Mouse (Mus musculus) adrenal gland, postnatal 25 days (tissue): ENCODE measurements around the gene Apon. TPM values are rescaled to one million over a fixed set of nuclear protein-coding genes. Genes with fewer than 3 reads are reported as not detected.

Experiments
- total RNA-seq: library from RNA; stranded (reverse); gene quantifications from 2 replicates; pipeline ENCODE4 v1.2.3, GENCODE M21; 2021

Gene Apon
- total RNA-seq, 1 experiment from 2014 or later = 0.30 TPM

Other genes with a start within 250 kb of the Apon start
- gene Hsd17b6, start 246.5 kb upstream of the Apon start, total RNA-seq = 1.1 TPM in 1 of 2 replicates, not detected in the other
- 6.6 and 6.8 TPM in 2 replicates for gene Prim1, start 238.9 kb upstream of the Apon start, total RNA-seq
- 566 and 612 TPM in 2 replicates for gene Naca, start 218.5 kb upstream of the Apon start, total RNA-seq
- gene Ptges3, start 195.1 kb upstream of the Apon start, total RNA-seq = 167 and 204 TPM in 2 replicates
- 2,437 and 2,492 TPM in 2 replicates for gene Atp5b, start 170.8 kb upstream of the Apon start, total RNA-seq
- gene Baz2a, start 162.5 kb upstream of the Apon start, total RNA-seq = 52.2 and 73.2 TPM in 2 replicates
- gene Rbms2, start 73.8 kb upstream of the Apon start, total RNA-seq = 84.6 and 85.7 TPM in 2 replicates
- gene Gls2, start 59.6 kb upstream of the Apon start, total RNA-seq = 1.3 and 5.5 TPM in 2 replicates
- gene Spryd4, start 42.3 kb upstream of the Apon start, total RNA-seq = 15.3 and 18.0 TPM in 2 replicates
- not detected in 2 replicates for gene Mip, start 28.3 kb upstream of the Apon start, total RNA-seq
- 14.1 and 20.7 TPM in 2 replicates for gene Timeless, start 22.0 kb upstream of the Apon start, total RNA-seq
- 9.7 and 10.0 TPM in 2 replicates for gene Apof, start 14.6 kb downstream of the Apon start, total RNA-seq
- gene Stat2, start 16.5 kb downstream of the Apon start, total RNA-seq = 37.2 and 52.6 TPM in 2 replicates
- not detected in 2 replicates for gene Il23a, start 44.7 kb downstream of the Apon start, total RNA-seq
- gene Pan2, start 49.2 kb downstream of the Apon start, total RNA-seq = 28.9 and 32.7 TPM in 2 replicates
- 164 and 206 TPM in 2 replicates for gene Cnpy2, start 68.4 kb downstream of the Apon start, total RNA-seq
- 287 and 317 TPM in 2 replicates for gene Cs, start 83.6 kb downstream of the Apon start, total RNA-seq
- gene Coq10a, start 114.9 kb downstream of the Apon start, total RNA-seq = 74.4 and 80.2 TPM in 2 replicates
- 72.3 and 75.1 TPM in 2 replicates for gene Ankrd52, start 123.0 kb downstream of the Apon start, total RNA-seq
- gene Slc39a5, start 147.1 kb downstream of the Apon start, total RNA-seq = not detected in 2 replicates
- 74.6 and 75.0 TPM in 2 replicates for gene Nabp2, start 157.4 kb downstream of the Apon start, total RNA-seq
- gene Rnf41, start 157.6 kb downstream of the Apon start, total RNA-seq = 35.9 and 44.4 TPM in 2 replicates
- gene Smarcc2, start 205.2 kb downstream of the Apon start, total RNA-seq = 107 and 125 TPM in 2 replicates
- gene Myl6, start 240.0 kb downstream of the Apon start, total RNA-seq = 791 and 820 TPM in 2 replicates
- gene Myl6b, start 244.6 kb downstream of the Apon start, total RNA-seq = 5.0 and 6.9 TPM in 2 replicates